Mouse (Mus musculus): ENCODE results near the gene Nckap1l.

Gene Nckap1l

DNA sequence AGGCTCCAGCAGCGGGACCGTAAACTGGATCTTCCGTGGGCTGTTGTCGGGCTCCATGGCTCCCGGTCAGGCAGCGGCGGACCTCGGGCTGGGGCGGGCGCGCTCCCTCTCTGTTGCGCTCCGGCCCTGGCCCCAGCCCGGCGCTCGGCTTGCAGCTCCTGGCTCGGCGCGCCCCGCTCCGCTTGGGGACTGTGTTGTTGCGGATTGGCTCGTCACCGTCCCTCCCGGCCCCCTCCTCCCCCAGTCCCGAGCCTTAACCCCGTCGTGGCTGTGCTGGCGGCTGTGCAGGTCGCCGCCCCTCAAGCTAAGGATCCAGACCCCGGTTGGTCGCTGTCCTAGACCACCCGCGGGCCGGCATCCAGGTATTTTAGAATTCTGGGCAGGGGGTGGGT lies 84.2 kb downstream of the Nckap1l start, which contains the start of gene Ppp1r1a:
TSS of gene Ppp1r1a (minus strand) at position 182 of the 392 bp plus-strand sequence.
- peak in 1 of 2 experiments; percentile 76 for DNase-seq (ENCODE audit: low spot score in 2 of 2)

- peak in 1 of 2 experiments; percentile 2 for DNase-seq (ENCODE audit: low spot score in 2 of 2)
Measured at GRCm38 (mm10) chr15:103539259-103539658, 85.7 kb downstream of the Nckap1l start.

DNA sequence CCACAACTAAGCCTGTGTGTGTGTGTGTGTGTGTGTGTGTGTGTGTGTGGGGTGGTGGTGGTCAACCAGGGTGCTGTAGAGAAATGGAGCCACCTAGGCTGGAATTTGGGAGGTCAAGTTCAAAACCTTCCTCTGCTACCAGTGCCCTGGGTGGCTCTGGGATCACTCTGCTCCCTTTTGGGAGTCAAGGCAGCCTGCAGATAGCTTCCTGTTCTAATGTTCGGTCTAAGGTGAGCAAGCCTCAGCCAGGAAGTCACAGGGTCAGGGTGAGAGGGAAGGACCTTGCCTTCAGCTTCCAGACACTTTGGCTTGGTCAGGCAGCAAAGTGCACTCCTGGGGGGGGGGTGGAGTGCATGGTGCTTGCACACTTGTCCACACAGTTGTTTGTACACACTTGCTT lies 87.1 kb downstream of the Nckap1l start:
- DNase-seq (ENCODE audit: low spot score in 2 of 2), result no peak

GRCm38 (mm10) chr15:103542526-103542925 lies 88.9 kb downstream of the Nckap1l start:
- peak in 1 of 2 experiments; percentile 0 for DNase-seq (ENCODE audit: low spot score in 2 of 2)

- no peak for DNase-seq (ENCODE audit: low spot score in 2 of 2)
Measured at GRCm38 (mm10) chr15:103547983-103548382, 94.4 kb downstream of the Nckap1l start.

Data from frontal cortex, postnatal 14 days (tissue).